Mouse (Mus musculus) granulocyte monocyte progenitor cell, adult 5-6 weeks (primary cell): Measurements from ENCODE around the gene Brd7. TPM values are rescaled to one million over a fixed set of nuclear protein-coding genes. Genes with fewer than 3 reads are reported as not detected.

ENCODE experiments used
- ATAC-seq: replicated peaks from 2 replicates; pipeline ENCODE4 v1.8.0; 2016; ENCODE audit warnings: mild to moderate bottlenecking, moderate TSS enrichment, inconsistent platforms; ENCODE audit not compliant: poor library complexity, severe bottlenecking
- total RNA-seq, 2 experiments: library from RNA; stranded (forward) in 1 of 2; stranded (reverse) in 1 of 2; fragments of 200-712, 200-1000 nt in 1 of 2; fragments of >200 nt in 1 of 2; fragmentation: Nextera tagmentation in 1 of 2; gene quantifications; 2 replicates each; pipeline ENCODE4 v1.2.3; 2014 to 2017

Brd7 gene
- total RNA-seq, 2 experiments from 2014 or later, result 74.2 to 75.7 TPM

- ATAC-seq, result no peak
Measured at GRCm38 (mm10) chr8:88313991-88314390, 48.0 kb downstream of the Brd7 start.

GRCm38 (mm10) chr8:88312966-88313365 lies 49.0 kb downstream of the Brd7 start:
- ATAC-seq, result no peak

- no peak for ATAC-seq
Measured at GRCm38 (mm10) chr8:88310286-88310685, 51.7 kb downstream of the Brd7 start.

GRCm38 (mm10) chr8:88309881-88310280 lies 52.1 kb downstream of the Brd7 start:
- ATAC-seq, result no peak

- peak; percentile 90 for ATAC-seq
Measured at GRCm38 (mm10) chr8:88309274-88309873, 52.6 kb downstream of the Brd7 start.

GRCm38 (mm10) chr8:88307736-88308135 lies 54.3 kb downstream of the Brd7 start:
- ATAC-seq, result no peak

GRCm38 (mm10) chr8:88306511-88306910 lies 55.5 kb downstream of the Brd7 start:
- peak; percentile 49 for ATAC-seq

GRCm38 (mm10) chr8:88305814-88306213 lies 56.2 kb downstream of the Brd7 start:
- peak; percentile 38 for ATAC-seq

- no peak for ATAC-seq
Measured at GRCm38 (mm10) chr8:88301589-88302437, 60.2 kb downstream of the Brd7 start.

GRCm38 (mm10) chr8:88299907-88300603 lies 61.9 kb downstream of the Brd7 start:
- peak; percentile 95 for ATAC-seq

- ATAC-seq, result no peak
Measured at GRCm38 (mm10) chr8:88298733-88299103, 63.3 kb downstream of the Brd7 start.

GRCm38 (mm10) chr8:88297976-88298732 lies 63.8 kb downstream of the Brd7 start:
- peak; percentile 10 for ATAC-seq

- ATAC-seq, result 0 out of 2 replicates have a peak, but pooled peaks have one; percentile 12
Measured at GRCm38 (mm10) chr8:88294977-88295376, 67.0 kb downstream of the Brd7 start.

GRCm38 (mm10) chr8:88293590-88294356 lies 68.2 kb downstream of the Brd7 start:
- peak; percentile 56 for ATAC-seq

- ATAC-seq, result no peak
Measured at GRCm38 (mm10) chr8:88292926-88293325, 69.1 kb downstream of the Brd7 start.

- ATAC-seq, result no peak
Measured at GRCm38 (mm10) chr8:88291305-88291690, 70.7 kb downstream of the Brd7 start.

- ATAC-seq, result peak; percentile 15
Measured at GRCm38 (mm10) chr8:88290326-88291304, 71.4 kb downstream of the Brd7 start.

- ATAC-seq, result no peak
Measured at GRCm38 (mm10) chr8:88289901-88290300, 72.1 kb downstream of the Brd7 start.
